Mouse (Mus musculus) CH12.LX (cell line): ENCODE data around the gene Ins2. TPM values are rescaled to one million over a fixed set of nuclear protein-coding genes. Genes with fewer than 3 reads are reported as not detected.

Experiments
- DNase-seq: peaks from one replicate; pipeline ENCODE4 v3.0.0-alpha.2; 2013; ENCODE audit errors: extremely low read depth
- H3K27ac ChIP-seq: 2 replicates; pipeline ENCODE4 v1.5.1; 2012; ENCODE audit warnings: low read depth, mild to moderate bottlenecking, control low read depth, moderate library complexity; ENCODE audit not compliant: insufficient read depth
- H3K27me3 ChIP-seq: replicated peaks from 2 replicates; pipeline ENCODE3; 2012; ENCODE audit warnings: inconsistent platforms
- H3K36me3 ChIP-seq, 2 experiments: replicated peaks in 1 of 2; 2 replicates each; pipeline versions ENCODE3 to v1.6.1; 2012; ENCODE audit warnings: inconsistent platforms in 1 of 2, low read length in 1 of 2, mild to moderate bottlenecking in 1 of 2, mixed read lengths in 1 of 2, moderate library complexity in 1 of 2; ENCODE audit not compliant: control insufficient read depth in 1 of 2, insufficient read depth in 1 of 2
- H3K4me1 ChIP-seq, 2 experiments: 2 replicates each; pipeline ENCODE4 v1.6.1; 2012; ENCODE audit warnings: inconsistent platforms in 1 of 2, moderate library complexity in 1 of 2; ENCODE audit not compliant: insufficient read depth in 2 of 2, control insufficient read depth in 1 of 2
- H3K4me2 ChIP-seq: 2 replicates; pipeline ENCODE4 v1.6.1; 2012; ENCODE audit warnings: low read depth, mild to moderate bottlenecking, control low read depth; ENCODE audit not compliant: poor library complexity, insufficient read depth, severe bottlenecking
- H3K4me3 ChIP-seq, 3 experiments: fragments of 150-350 bp in 1 of 3; sonication (generic) in 1 of 3; replicated peaks in 1 of 3; 2 replicates each; pipeline versions ENCODE3 to v1.5.1; 2011 to 2012; ENCODE audit warnings: low read depth in 2 of 3, low read length in 2 of 3, mild to moderate bottlenecking in 2 of 3, moderate library complexity in 2 of 3, control low read depth in 1 of 3, improper control_type of control experiment in 1 of 3, inconsistent platforms in 1 of 3, mixed read lengths in 1 of 3; ENCODE audit not compliant: poor library complexity in 1 of 3
- H3K79me2 ChIP-seq: replicated peaks from 2 replicates; pipeline ENCODE4 v1.6.1; 2012; ENCODE audit warnings: mild to moderate bottlenecking, moderate library complexity; ENCODE audit not compliant: control insufficient read depth, poor library complexity, insufficient read depth, severe bottlenecking; ENCODE audit errors: extremely low read depth
- H3K9ac ChIP-seq: 2 replicates; pipeline ENCODE4 v1.6.1; 2012; ENCODE audit warnings: low read depth, mild to moderate bottlenecking, control low read depth, moderate library complexity; ENCODE audit not compliant: insufficient read depth
- H3K9me3 ChIP-seq: replicated peaks from 2 replicates; pipeline ENCODE3; 2012; ENCODE audit warnings: low read length, inconsistent platforms, mixed read lengths
- CHD1 ChIP-seq: IDR thresholded peaks from 2 replicates; pipeline ENCODE4 v1.6.1; 2012; ENCODE audit warnings: low read depth, low read length, improper control_type of control experiment, inconsistent platforms
- E2F4 ChIP-seq: IDR thresholded peaks from 2 replicates; pipeline ENCODE4 v1.6.1; 2011; ENCODE audit warnings: low read depth, low read length, improper control_type of control experiment; ENCODE audit not compliant: insufficient replicate concordance
- ELF1 ChIP-seq: IDR thresholded peaks from 2 replicates; pipeline ENCODE4 v1.6.1; 2014; ENCODE audit warnings: low read depth, mild to moderate bottlenecking, inconsistent platforms, low read length, improper control_type of control experiment
- GABPA ChIP-seq: IDR thresholded peaks from 2 replicates; pipeline ENCODE4 v1.6.1; 2012; ENCODE audit warnings: low read depth, low read length, improper control_type of control experiment, inconsistent platforms; ENCODE audit not compliant: insufficient replicate concordance
- HCFC1 ChIP-seq: IDR thresholded peaks from 2 replicates; pipeline ENCODE4 v1.6.1; 2012; ENCODE audit warnings: low read depth, mild to moderate bottlenecking, inconsistent platforms, low read length, improper control_type of control experiment
- IRF4 ChIP-seq: IDR thresholded peaks from 2 replicates; pipeline ENCODE4 v1.6.1; 2014; ENCODE audit warnings: low read depth, mild to moderate bottlenecking, inconsistent platforms, low read length, improper control_type of control experiment
- KAT2A ChIP-seq: IDR thresholded peaks from 2 replicates; pipeline ENCODE4 v1.6.1; 2012; ENCODE audit warnings: low read length, improper control_type of control experiment, inconsistent platforms; ENCODE audit not compliant: insufficient replicate concordance
- MAFK ChIP-seq: IDR thresholded peaks from 2 replicates; pipeline ENCODE4 v1.6.1; 2011; ENCODE audit warnings: low read length, improper control_type of control experiment; ENCODE audit not compliant: insufficient replicate concordance
- MAX ChIP-seq: IDR thresholded peaks from 2 replicates; pipeline ENCODE4 v1.6.1; 2011; ENCODE audit warnings: low read length, improper control_type of control experiment
- MAZ ChIP-seq: IDR thresholded peaks from 2 replicates; pipeline ENCODE4 v1.6.1; 2012; ENCODE audit warnings: low read depth, mild to moderate bottlenecking, inconsistent platforms, low read length, improper control_type of control experiment, moderate library complexity
- MEF2A ChIP-seq: IDR thresholded peaks from 2 replicates; pipeline ENCODE4 v1.6.1; 2014; ENCODE audit warnings: low read depth, mild to moderate bottlenecking, inconsistent platforms, low read length, improper control_type of control experiment, borderline replicate concordance
- MXI1 ChIP-seq: IDR thresholded peaks from 2 replicates; pipeline ENCODE4 v1.6.1; 2011; ENCODE audit warnings: mild to moderate bottlenecking, low read depth, low read length, improper control_type of control experiment
- MYC ChIP-seq: IDR thresholded peaks from 2 replicates; pipeline ENCODE4 v1.6.1; 2011; ENCODE audit warnings: low read depth, mild to moderate bottlenecking, improper control_type of control experiment, low read length
- NELFE ChIP-seq: IDR thresholded peaks from 2 replicates; pipeline ENCODE4 v1.6.1; 2011; ENCODE audit warnings: low read depth, low read length, improper control_type of control experiment
- NRF1 ChIP-seq: IDR thresholded peaks from 2 replicates; pipeline ENCODE4 v1.6.1; 2014; ENCODE audit warnings: low read depth, mild to moderate bottlenecking, inconsistent platforms, low read length, improper control_type of control experiment, moderate library complexity
- POLR2AphosphoS2 ChIP-seq: IDR thresholded peaks from 2 replicates; pipeline ENCODE4 v1.6.1; 2011; ENCODE audit warnings: low read depth, low read length, improper control_type of control experiment
- RAD21 ChIP-seq: IDR thresholded peaks from 2 replicates; pipeline ENCODE4 v1.6.1; 2011; ENCODE audit warnings: low read depth, mild to moderate bottlenecking, low read length, improper control_type of control experiment, moderate library complexity
- RCOR1 ChIP-seq: conservative IDR thresholded peaks from 2 replicates; pipeline ENCODE4 v1.6.1; 2012; ENCODE audit warnings: low read depth, mild to moderate bottlenecking, inconsistent platforms, low read length, improper control_type of control experiment
- SMC3 ChIP-seq: IDR thresholded peaks from 2 replicates; pipeline ENCODE4 v1.6.1; 2011; ENCODE audit warnings: low read depth, low read length, improper control_type of control experiment
- TCF12 ChIP-seq: IDR thresholded peaks from 2 replicates; pipeline ENCODE4 v1.6.1; 2014; ENCODE audit warnings: low read depth, mild to moderate bottlenecking, inconsistent platforms, low read length, improper control_type of control experiment
- ZMIZ1 ChIP-seq: IDR thresholded peaks from 2 replicates; pipeline ENCODE4 v1.6.1; 2012; ENCODE audit warnings: low read depth, mild to moderate bottlenecking, inconsistent platforms, low read length, improper control_type of control experiment
- ZNF384 ChIP-seq: IDR thresholded peaks from 2 replicates; pipeline ENCODE4 v1.6.1; 2012; ENCODE audit warnings: low read depth, low read length, improper control_type of control experiment, inconsistent platforms
- dilution Hi-C: fragments of 300-500 bp; cut with MboI; formaldehyde crosslinking; loops from 2 replicates; pipeline ENCODE4 v1.14.3; 2020; ENCODE audit warnings: low sequenced_read_pairs; ENCODE audit not compliant: extremely low pct_unique_long_range_greater_than_20kb, extremely low pct_ligation_motif_present
- in situ Hi-C: fragments of 300-500 bp; cut with MboI; formaldehyde crosslinking; loops from 3 replicates; pipeline ENCODE4 v1.14.3; 2019; ENCODE audit warnings: low sequenced_read_pairs, low pct_ligation_motif_present, low pct_unique_long_range_greater_than_20kb, mixed read lengths
- polyA plus RNA-seq: library from polyadenylated mRNA; unstranded; fragments of >175 nt; gene quantifications from 2 replicates; pipeline ENCODE4 v1.2.1, GENCODE M21; 2012; ENCODE audit warnings: low read depth; ENCODE audit not compliant: insufficient read length
- total RNA-seq, 2 experiments: library from RNA; depleted of rRNA; stranded (reverse); fragments of 300-350 nt in 1 of 2; fragments of >200 nt in 1 of 2; gene quantifications; 2 replicates each; pipeline ENCODE4 v1.2.3; 2012 to 2014

Ins2 gene
- total and polyA plus RNA-seq, 3 experiments: not detected

GRCm38 (mm10) chr7:142657821-142658614, 85.2 kb downstream of the Ins2 start:
- TF ChIP-seq ZMIZ1: no peak
- no peak for TF ChIP-seq E2F4
- TF ChIP-seq HCFC1: no peak
- no peak for TF ChIP-seq TCF12
- no peak for TF ChIP-seq RCOR1
- no peak for TF ChIP-seq POLR2AphosphoS2
- TF ChIP-seq CHD1: no peak
- TF ChIP-seq, all 38 proteins: peak for 0
- H3K9me3 ChIP-seq: peaks cover 27% of the 10 kb centered on the region
- H3K4me2 ChIP-seq: no peak overlapping the region
- no peaks in the 10 kb centered on the region for H3K36me3 ChIP-seq
- dilution Hi-C loops (no loop called here), in situ Hi-C loops (no loop called here)
- H3K27ac ChIP-seq: no peak overlapping the region
- DNase-seq: no peak
- no peaks in the 10 kb centered on the region for H3K79me2 ChIP-seq
- H3K4me1 ChIP-seq: no peaks in the 10 kb centered on the region
- no peak overlapping the region for H3K9ac ChIP-seq
- no peak overlapping the region for H3K4me3 ChIP-seq
- peaks cover 57% of the 10 kb centered on the region for H3K27me3 ChIP-seq

- H3K36me3 ChIP-seq: no peaks in the 10 kb centered on the region
- no peak overlapping the region for H3K9ac ChIP-seq
- no peak overlapping the region for H3K4me3 ChIP-seq
- TF ChIP-seq MAX (no peak), KAT2A (no peak), RAD21 (no peak), RCOR1 (no peak), SMC3 (no peak), MYC (no peak), MXI1 (no peak)
- TF ChIP-seq, all 38 proteins: peak for 0
- peaks cover 58% of the 10 kb centered on the region for H3K27me3 ChIP-seq
- dilution Hi-C loops: no loop called here
- peaks cover 27% of the 10 kb centered on the region for H3K9me3 ChIP-seq
- no peaks in the 10 kb centered on the region for H3K79me2 ChIP-seq
- H3K4me1 ChIP-seq: no peaks in the 10 kb centered on the region
- H3K27ac ChIP-seq: no peak overlapping the region
- H3K4me2 ChIP-seq: no peak overlapping the region
- in situ Hi-C loops: no loop called here
- no peak for DNase-seq
These were observed 85.8 kb downstream of the Ins2 start for GRCm38 (mm10) chr7:142657341-142657791.

DNA sequence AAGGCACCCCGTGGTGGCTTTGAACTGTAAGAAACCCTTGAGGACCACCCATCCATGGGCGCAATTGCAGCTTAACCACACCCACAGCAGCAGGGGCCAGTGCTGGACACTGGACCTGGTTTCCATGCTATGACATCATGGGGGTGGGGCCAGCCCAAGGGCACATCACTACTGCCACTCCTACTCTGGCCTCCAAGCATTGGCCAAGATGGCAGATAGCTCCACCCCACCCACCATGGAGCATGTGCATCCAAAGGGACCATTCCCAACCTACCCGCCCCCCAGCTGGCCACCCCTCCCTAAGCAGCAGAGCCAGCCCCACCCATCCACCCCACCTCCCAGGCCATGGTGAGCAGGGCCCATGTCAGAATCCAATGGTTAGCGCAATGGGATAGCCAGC, 87.1 kb downstream of the Ins2 start:
- Histone ChIP-seq H3K36me3 (no peaks in the 10 kb centered on the region), H3K4me2 (no peak overlapping the region), H3K4me1 (no peaks in the 10 kb centered on the region), H3K9ac (no peak overlapping the region), H3K79me2 (no peaks in the 10 kb centered on the region), H3K27me3 (peaks cover 57% of the 10 kb centered on the region), H3K27ac (no peak overlapping the region), H3K9me3 (peaks cover 25% of the 10 kb centered on the region), H3K4me3 (no peak overlapping the region)
- DNase-seq: no peak
- dilution Hi-C loops (no loop called here), in situ Hi-C loops (no loop called here)
- no peak for TF ChIP-seq KAT2A
- TF ChIP-seq NELFE: no peak
- no peak for TF ChIP-seq CHD1
- no peak for TF ChIP-seq NRF1
- TF ChIP-seq E2F4: no peak
- TF ChIP-seq MEF2A: no peak
- TF ChIP-seq MAZ: no peak
- no peak for TF ChIP-seq ELF1
- TF ChIP-seq IRF4: no peak
- no peak for TF ChIP-seq RAD21
- no peak for TF ChIP-seq ZNF384
- TF ChIP-seq GABPA: no peak
- no peak for TF ChIP-seq HCFC1
- TF ChIP-seq MAFK: no peak
